Mouse (Mus musculus): Measurements from ENCODE around the gene Sema3c. TPM values are rescaled to one million over a fixed set of nuclear protein-coding genes. Genes with fewer than 3 reads are reported as not detected.

Gene Sema3c
- polyA plus RNA-seq, 1 experiment from 2014 or later = 72.0 TPM

GRCm38 (mm10) chr5:17680862-17681261, 106.8 kb downstream of the Sema3c start:
- ATAC-seq (ENCODE audit: insufficient number of reproducible peaks, insufficient read depth, low FRiP score, low read depth) = no peak
- Histone ChIP-seq H3K9ac (replicated peaks; ENCODE audit: low read depth, low read length) (no peak overlapping the region), H3K27ac (ENCODE audit: low read length) (no peak overlapping the region), H3K9me3 (ENCODE audit: control insufficient read depth, low read depth, low read length) (no peaks in the 10 kb centered on the region), H3K4me3 (ENCODE audit: low read depth, low read length) (no peak overlapping the region), H3K4me1 (ENCODE audit: control insufficient read depth, insufficient read depth, low read length) (no peaks in the 10 kb centered on the region), H3K27me3 (ENCODE audit: control insufficient read depth, insufficient read depth, low read length) (no peaks in the 10 kb centered on the region), H3K4me2 (replicated peaks; ENCODE audit: low read depth, low read length) (no peak overlapping the region), H3K36me3 (ENCODE audit: control insufficient read depth, insufficient read depth, low read length) (no peaks in the 10 kb centered on the region; the same call in 1 of the 2 replicates)
- WGBS = 94% methylated on average over 2 of the region's 2 CpGs

GRCm38 (mm10) chr5:17689121-17689520, 115.0 kb downstream of the Sema3c start:
- Histone ChIP-seq H3K4me1 (ENCODE audit: control insufficient read depth, insufficient read depth, low read length) (no peaks in the 10 kb centered on the region), H3K36me3 (ENCODE audit: control insufficient read depth, insufficient read depth, low read length) (no peaks in the 10 kb centered on the region; the same call in 1 of the 2 replicates), H3K27ac (ENCODE audit: low read length) (no peak overlapping the region), H3K4me2 (replicated peaks; ENCODE audit: low read depth, low read length) (no peak overlapping the region), H3K9me3 (ENCODE audit: control insufficient read depth, low read depth, low read length) (no peaks in the 10 kb centered on the region), H3K4me3 (ENCODE audit: low read depth, low read length) (no peak overlapping the region), H3K27me3 (ENCODE audit: control insufficient read depth, insufficient read depth, low read length) (no peaks in the 10 kb centered on the region), H3K9ac (replicated peaks; ENCODE audit: low read depth, low read length) (no peak overlapping the region)
- ATAC-seq (ENCODE audit: insufficient number of reproducible peaks, insufficient read depth, low FRiP score, low read depth) = peak; percentile 58; the same call in 1 of the 2 replicates
- WGBS = 39% methylated on average over 2 of the region's 2 CpGs

GRCm38 (mm10) chr5:17689604-17690003, 115.5 kb downstream of the Sema3c start:
- ATAC-seq (ENCODE audit: insufficient number of reproducible peaks, insufficient read depth, low FRiP score, low read depth) = no peak
- WGBS = 40% methylated on average over 5 of the region's 5 CpGs
- Histone ChIP-seq H3K4me2 (replicated peaks; ENCODE audit: low read depth, low read length) (no peak overlapping the region), H3K9me3 (ENCODE audit: control insufficient read depth, low read depth, low read length) (no peaks in the 10 kb centered on the region), H3K27ac (ENCODE audit: low read length) (no peak overlapping the region), H3K4me1 (ENCODE audit: control insufficient read depth, insufficient read depth, low read length) (no peaks in the 10 kb centered on the region), H3K36me3 (ENCODE audit: control insufficient read depth, insufficient read depth, low read length) (no peaks in the 10 kb centered on the region; the same call in 1 of the 2 replicates), H3K9ac (replicated peaks; ENCODE audit: low read depth, low read length) (no peak overlapping the region), H3K4me3 (ENCODE audit: low read depth, low read length) (no peak overlapping the region), H3K27me3 (ENCODE audit: control insufficient read depth, insufficient read depth, low read length) (no peaks in the 10 kb centered on the region)

GRCm38 (mm10) chr5:17695366-17695765, 121.3 kb downstream of the Sema3c start:
- Histone ChIP-seq H3K4me3 (ENCODE audit: low read depth, low read length) (no peak overlapping the region), H3K4me2 (replicated peaks; ENCODE audit: low read depth, low read length) (no peak overlapping the region), H3K4me1 (ENCODE audit: control insufficient read depth, insufficient read depth, low read length) (no peaks in the 10 kb centered on the region), H3K36me3 (ENCODE audit: control insufficient read depth, insufficient read depth, low read length) (no peaks in the 10 kb centered on the region), H3K9ac (replicated peaks; ENCODE audit: low read depth, low read length) (no peak overlapping the region), H3K9me3 (ENCODE audit: control insufficient read depth, low read depth, low read length) (no peaks in the 10 kb centered on the region), H3K27me3 (ENCODE audit: control insufficient read depth, insufficient read depth, low read length) (no peaks in the 10 kb centered on the region), H3K27ac (ENCODE audit: low read length) (no peak overlapping the region)
- WGBS = 73% methylated on average over 2 of the region's 2 CpGs
- ATAC-seq (ENCODE audit: insufficient number of reproducible peaks, insufficient read depth, low FRiP score, low read depth) = no peak

GRCm38 (mm10) chr5:17698905-17699304, 124.8 kb downstream of the Sema3c start:
- no peak overlapping the region for H3K4me2 ChIP-seq (replicated peaks; ENCODE audit: low read depth, low read length)
- no peaks in the 10 kb centered on the region for H3K27me3 ChIP-seq (ENCODE audit: control insufficient read depth, insufficient read depth, low read length)
- H3K27ac ChIP-seq (ENCODE audit: low read length) = no peak overlapping the region
- 90% methylated on average over 2 of the region's 2 CpGs for WGBS
- no peaks in the 10 kb centered on the region for H3K4me1 ChIP-seq (ENCODE audit: control insufficient read depth, insufficient read depth, low read length)
- H3K4me3 ChIP-seq (ENCODE audit: low read depth, low read length) = no peak overlapping the region
- no peak overlapping the region for H3K9ac ChIP-seq (replicated peaks; ENCODE audit: low read depth, low read length)
- no peak for ATAC-seq (ENCODE audit: insufficient number of reproducible peaks, insufficient read depth, low FRiP score, low read depth)
- H3K9me3 ChIP-seq (ENCODE audit: control insufficient read depth, low read depth, low read length) = no peaks in the 10 kb centered on the region
- no peaks in the 10 kb centered on the region for H3K36me3 ChIP-seq (ENCODE audit: control insufficient read depth, insufficient read depth, low read length)

- H3K9ac ChIP-seq (replicated peaks; ENCODE audit: low read depth, low read length) = no peak overlapping the region
- no peaks in the 10 kb centered on the region for H3K4me1 ChIP-seq (ENCODE audit: control insufficient read depth, insufficient read depth, low read length)
- H3K27ac ChIP-seq (ENCODE audit: low read length) = no peak overlapping the region
- ATAC-seq (ENCODE audit: insufficient number of reproducible peaks, insufficient read depth, low FRiP score, low read depth) = no peak
- no peak overlapping the region for H3K4me2 ChIP-seq (replicated peaks; ENCODE audit: low read depth, low read length)
- no peak overlapping the region for H3K4me3 ChIP-seq (ENCODE audit: low read depth, low read length)
- no peaks in the 10 kb centered on the region for H3K9me3 ChIP-seq (ENCODE audit: control insufficient read depth, low read depth, low read length)
- WGBS = 63% methylated on average over 3 of the region's 3 CpGs
- H3K27me3 ChIP-seq (ENCODE audit: control insufficient read depth, insufficient read depth, low read length) = no peaks in the 10 kb centered on the region
- no peaks in the 10 kb centered on the region for H3K36me3 ChIP-seq (ENCODE audit: control insufficient read depth, insufficient read depth, low read length)
These were observed 130.1 kb downstream of the Sema3c start for GRCm38 (mm10) chr5:17704160-17704559.

- no peak overlapping the region for H3K4me3 ChIP-seq (ENCODE audit: low read depth, low read length)
- H3K36me3 ChIP-seq (ENCODE audit: control insufficient read depth, insufficient read depth, low read length) = no peaks in the 10 kb centered on the region
- no peak overlapping the region for H3K4me2 ChIP-seq (replicated peaks; ENCODE audit: low read depth, low read length)
- ATAC-seq (ENCODE audit: insufficient number of reproducible peaks, insufficient read depth, low FRiP score, low read depth) = no peak
- H3K9ac ChIP-seq (replicated peaks; ENCODE audit: low read depth, low read length) = no peak overlapping the region
- no peaks in the 10 kb centered on the region for H3K4me1 ChIP-seq (ENCODE audit: control insufficient read depth, insufficient read depth, low read length)
- no peaks in the 10 kb centered on the region for H3K27me3 ChIP-seq (ENCODE audit: control insufficient read depth, insufficient read depth, low read length)
- no peaks in the 10 kb centered on the region for H3K9me3 ChIP-seq (ENCODE audit: control insufficient read depth, low read depth, low read length)
- 42% methylated on average over 3 of the region's 3 CpGs for WGBS
- no peak overlapping the region for H3K27ac ChIP-seq (ENCODE audit: low read length)
These were observed 133.0 kb downstream of the Sema3c start for GRCm38 (mm10) chr5:17707086-17707485.

GRCm38 (mm10) chr5:17712374-17712773, 138.3 kb downstream of the Sema3c start:
- Histone ChIP-seq H3K36me3 (ENCODE audit: control insufficient read depth, insufficient read depth, low read length) (no peaks in the 10 kb centered on the region; the same call in 1 of the 2 replicates), H3K27me3 (ENCODE audit: control insufficient read depth, insufficient read depth, low read length) (no peaks in the 10 kb centered on the region), H3K4me2 (replicated peaks; ENCODE audit: low read depth, low read length) (no peak overlapping the region), H3K4me3 (ENCODE audit: low read depth, low read length) (no peak overlapping the region), H3K9ac (replicated peaks; ENCODE audit: low read depth, low read length) (no peak overlapping the region), H3K4me1 (ENCODE audit: control insufficient read depth, insufficient read depth, low read length) (no peaks in the 10 kb centered on the region), H3K27ac (ENCODE audit: low read length) (no peak overlapping the region), H3K9me3 (ENCODE audit: control insufficient read depth, low read depth, low read length) (no peaks in the 10 kb centered on the region)
- no peak for ATAC-seq (ENCODE audit: insufficient number of reproducible peaks, insufficient read depth, low FRiP score, low read depth)
- 79% methylated on average over 4 of the region's 4 CpGs for WGBS

- H3K4me2 ChIP-seq (replicated peaks; ENCODE audit: low read depth, low read length) = no peak overlapping the region
- H3K9me3 ChIP-seq (ENCODE audit: control insufficient read depth, low read depth, low read length) = no peaks in the 10 kb centered on the region
- 50% methylated on average over 1 of the region's 1 CpGs for WGBS
- H3K4me1 ChIP-seq (ENCODE audit: control insufficient read depth, insufficient read depth, low read length) = no peaks in the 10 kb centered on the region
- no peak for ATAC-seq (ENCODE audit: insufficient number of reproducible peaks, insufficient read depth, low FRiP score, low read depth)
- H3K9ac ChIP-seq (replicated peaks; ENCODE audit: low read depth, low read length) = no peak overlapping the region
- H3K4me3 ChIP-seq (ENCODE audit: low read depth, low read length) = no peak overlapping the region
- peaks cover 5% of the 10 kb centered on the region for H3K36me3 ChIP-seq (ENCODE audit: control insufficient read depth, insufficient read depth, low read length)
- H3K27me3 ChIP-seq (ENCODE audit: control insufficient read depth, insufficient read depth, low read length) = no peaks in the 10 kb centered on the region
- no peak overlapping the region for H3K27ac ChIP-seq (ENCODE audit: low read length)
These were observed 141.1 kb downstream of the Sema3c start for GRCm38 (mm10) chr5:17715206-17715605.
